Comparison of ENCODE assay signal across 8 mouse cellular contexts in the genomic region with DNA sequence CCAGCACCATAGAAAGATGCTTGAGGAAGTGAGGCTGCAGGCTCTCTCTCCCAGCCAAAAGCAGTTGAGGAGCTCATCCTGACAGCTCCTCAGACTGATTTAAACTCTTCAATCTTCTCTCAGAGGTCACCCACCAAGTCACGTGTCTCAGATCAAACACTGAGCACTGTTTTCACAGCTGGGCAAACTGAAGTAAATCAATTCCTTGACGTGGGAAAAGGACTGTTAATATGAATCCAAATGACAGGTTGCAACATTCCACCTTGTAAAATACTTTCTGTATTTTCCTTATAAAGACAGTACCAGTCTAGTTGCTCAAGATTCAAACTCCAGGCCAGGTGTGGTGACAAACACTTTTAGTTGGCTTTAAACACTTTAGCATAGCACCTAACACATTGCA. TPM values are rescaled to one million over a fixed set of nuclear protein-coding genes. Genes with fewer than 3 reads are reported as not detected.
A peak's percentile ranks its signal among the peaks of the same experiment; 100 is the strongest.
DNase-seq lines count a peak whose midpoint lies in the region; ATAC-seq and TF ChIP-seq lines count a peak whose summit lies in the region.

No protein-coding gene starts in this region.

- no peak for TF ChIP-seq CTCF in cortical plate, adult 2 months (IDR thresholded peaks at IDR 0.05; ENCODE audit: extremely low read depth, insufficient read depth, low read length)

- 0 out of 4 replicates have a peak overlapping the region, but pooled peaks of 1 of the 2 experiments have one; percentile 95 for H3K27ac ChIP-seq in heart, embryonic 14.5 days (replicated peaks in 1 of 2; ENCODE audit: control insufficient read depth in 1 of 2, insufficient read depth in 1 of 2, low read depth in 2 of 2, low read length in 2 of 2)
- H3K27ac ChIP-seq in cortical plate, adult 2 months (ENCODE audit: insufficient read depth, low read length) = no peak overlapping the region
- H3K27ac ChIP-seq in hindbrain, embryonic 16.5 days (ENCODE audit: low read depth, low read length) = no peak overlapping the region
- no peak overlapping the region for H3K27ac ChIP-seq in midbrain, embryonic 13.5 days

- peaks cover 31% of the 10 kb centered on the region for H3K36me3 ChIP-seq in heart, embryonic 14.5 days (ENCODE audit: control insufficient read depth, insufficient read depth, low read length)
- H3K36me3 ChIP-seq in hindbrain, embryonic 16.5 days (ENCODE audit: control insufficient read depth, insufficient read depth, low read length) = peaks cover 2% of the 10 kb centered on the region; the same call in 1 of the 2 replicates
- peaks cover 22% of the 10 kb centered on the region for H3K36me3 ChIP-seq in midbrain, embryonic 13.5 days

- H3K9me3 ChIP-seq in heart, embryonic 14.5 days (ENCODE audit: control insufficient read depth, low read length) = no peaks in the 10 kb centered on the region
- no peaks in the 10 kb centered on the region for H3K9me3 ChIP-seq in hindbrain, embryonic 16.5 days (ENCODE audit: control insufficient read depth, low read length)
- no peaks in the 10 kb centered on the region for H3K9me3 ChIP-seq in midbrain, embryonic 13.5 days

- H3K4me2 ChIP-seq in heart, embryonic 14.5 days (ENCODE audit: low read length) = peak overlapping the region; percentile 71
- peak overlapping the region; percentile 81 for H3K4me2 ChIP-seq in hindbrain, embryonic 16.5 days (ENCODE audit: low read length)
- peak overlapping the region; percentile 73 for H3K4me2 ChIP-seq in midbrain, embryonic 13.5 days (replicated peaks)

- WGBS in heart, embryonic 14.5 days = 14% methylated on average over 2 of the region's 2 CpGs
- WGBS in hindbrain, embryonic 16.5 days = 19% methylated on average over 2 of the region's 2 CpGs
- 33% methylated on average over 2 of the region's 2 CpGs for WGBS in midbrain, embryonic 13.5 days

- DNase-seq in heart, postnatal 25 days (ENCODE audit: low spot score) = no peak
- no peak for DNase-seq in cerebellum, postnatal 25 days
- DNase-seq in cerebellum, adult 11-12 months = no peak

- ATAC-seq in heart, embryonic 14.5 days (ENCODE audit: insufficient number of reproducible peaks, insufficient read depth, low FRiP score, low read depth) = no peak
- no peak for ATAC-seq in hindbrain, embryonic 16.5 days
- no peak for ATAC-seq in midbrain, embryonic 13.5 days
- no peak for ATAC-seq in monocyte, adult 5-6 weeks (replicated peaks; ENCODE audit: insufficient number of reproducible peaks, low FRiP score, low TSS enrichment, poor library complexity, severe bottlenecking)

- intact Hi-C loops in heart, postnatal 25 days (cut with DNase I) = loop anchor here (5.0 to 10.0 kb wide), 4 partner anchors 61 to 588 kb away; a partner anchor contains a TSS

- H3K4me1 ChIP-seq in heart, embryonic 14.5 days (ENCODE audit: control insufficient read depth in 2 of 2, insufficient read depth in 2 of 2, low read length in 2 of 2) = peaks cover 2 to 17% of the 10 kb centered on the region in 2 experiments
- peaks cover 3% of the 10 kb centered on the region; the same call in 1 of the 2 replicates for H3K4me1 ChIP-seq in cortical plate, adult 2 months (ENCODE audit: control insufficient read depth, insufficient read depth, low read length)
- H3K4me1 ChIP-seq in hindbrain, embryonic 16.5 days (ENCODE audit: control insufficient read depth, insufficient read depth, low read depth, low read length) = peaks cover 21% of the 10 kb centered on the region
- H3K4me1 ChIP-seq in midbrain, embryonic 13.5 days (replicated peaks) = peaks cover 29% of the 10 kb centered on the region

- peak overlapping the region; percentile 15 to 97; a peak in 3 of 4 replicates for H3K4me3 ChIP-seq in heart, embryonic 14.5 days (ENCODE audit: control insufficient read depth in 1 of 2, insufficient read depth in 1 of 2, low read depth in 1 of 2, low read length in 2 of 2)
- H3K4me3 ChIP-seq in cortical plate, adult 2 months (ENCODE audit: insufficient read depth, low read length) = peak overlapping the region; percentile 51; the same call in 1 of the 2 replicates
- peak overlapping the region; percentile 99; the same call in 1 of the 2 replicates for H3K4me3 ChIP-seq in hindbrain, embryonic 16.5 days (ENCODE audit: low read length)
- peak overlapping the region; percentile 78 for H3K4me3 ChIP-seq in midbrain, embryonic 13.5 days (replicated peaks)

- TF ChIP-seq POLR2A in cortical plate, adult 2 months (IDR thresholded peaks at IDR 0.05; ENCODE audit: extremely low read depth, insufficient read depth, low read length) = no peak

- H3K9ac ChIP-seq in heart, embryonic 14.5 days (ENCODE audit: low read length) = peak overlapping the region; percentile 96
- no peak overlapping the region; the same call in 1 of the 2 replicates for H3K9ac ChIP-seq in hindbrain, embryonic 16.5 days (ENCODE audit: low read depth, low read length)
- peak overlapping the region; percentile 86 for H3K9ac ChIP-seq in midbrain, embryonic 13.5 days (replicated peaks)

- H3K27me3 ChIP-seq in heart, embryonic 14.5 days (ENCODE audit: control insufficient read depth, insufficient read depth, low read length) = no peaks in the 10 kb centered on the region
- no peaks in the 10 kb centered on the region for H3K27me3 ChIP-seq in hindbrain, embryonic 16.5 days (replicated peaks; ENCODE audit: control insufficient read depth, insufficient read depth, low read length)
- no peaks in the 10 kb centered on the region for H3K27me3 ChIP-seq in midbrain, embryonic 13.5 days

RNA-seq across cellular contexts. Expression of a gene that starts 1.6 kb away (rescaled TPM):
- 31.9 and 33.8 TPM in 2 replicates for polyA plus RNA-seq in heart, embryonic 14.5 days (2014; fragmentation: Nextera tagmentation; extraction: Ambion mirVana)
- total RNA-seq in heart, postnatal 25 days (2021) = 10 to 100 TPM; 15.9 to 17.0 TPM
- 24.2 and 25.2 TPM in 2 replicates for polyA plus RNA-seq in cortical plate, adult 2 months (2012; rRNA removed)
- polyA plus RNA-seq in hindbrain, embryonic 16.5 days (2015; fragmentation: Nextera tagmentation; extraction: Ambion mirVana) = 27.4 and 28.9 TPM in 2 replicates
- polyA plus RNA-seq in midbrain, embryonic 13.5 days (2015; fragmentation: Nextera tagmentation; extraction: Ambion mirVana) = 27.5 and 30.0 TPM in 2 replicates
- total RNA-seq in monocyte, adult 5-6 weeks (2017) = 26.1 to 46.2 TPM (median 27.6 TPM) in 3 replicates

RNA-seq across cellular contexts. Expression of a gene that starts 43.4 kb away (rescaled TPM):
- polyA plus RNA-seq in heart, embryonic 14.5 days (2014; fragmentation: Nextera tagmentation; extraction: Ambion mirVana) = 70.6 and 72.1 TPM in 2 replicates
- total RNA-seq in heart, postnatal 25 days (2021) = 10 to 100 TPM; 28.0 to 29.8 TPM
- polyA plus RNA-seq in cortical plate, adult 2 months (2012; rRNA removed) = 76.4 and 77.7 TPM in 2 replicates
- 67.0 and 75.8 TPM in 2 replicates for polyA plus RNA-seq in hindbrain, embryonic 16.5 days (2015; fragmentation: Nextera tagmentation; extraction: Ambion mirVana)
- polyA plus RNA-seq in midbrain, embryonic 13.5 days (2015; fragmentation: Nextera tagmentation; extraction: Ambion mirVana) = 75.1 and 79.3 TPM in 2 replicates
- total RNA-seq in monocyte, adult 5-6 weeks (2017) = 597 to 769 TPM (median 623 TPM) in 3 replicates
